Mouse (Mus musculus): Measurements from ENCODE around the gene Exoc6.

The Exoc6 gene

DNA sequence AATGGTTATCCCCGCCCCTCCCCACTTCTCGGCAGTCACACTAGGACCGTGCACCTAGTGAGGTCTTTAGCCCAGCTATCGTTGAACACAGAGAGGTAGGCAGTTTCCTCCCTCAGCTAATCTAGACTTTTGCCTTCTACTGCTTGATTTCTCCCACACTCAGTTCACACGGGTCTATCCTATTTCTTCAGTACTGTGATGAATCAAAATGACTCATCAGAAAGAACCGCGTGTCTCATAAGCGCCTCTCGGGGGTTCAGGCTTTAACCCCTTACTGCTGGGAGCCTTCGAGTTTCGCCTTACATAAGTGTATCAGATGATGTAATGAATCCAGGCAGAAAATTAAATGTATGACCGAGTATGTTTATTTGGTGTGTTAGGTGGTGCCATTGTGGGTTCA is 123.2 kb downstream of the Exoc6 start:
- no peak for ATAC-seq (ENCODE audit: insufficient number of reproducible peaks, low FRiP score, low TSS enrichment)

DNA sequence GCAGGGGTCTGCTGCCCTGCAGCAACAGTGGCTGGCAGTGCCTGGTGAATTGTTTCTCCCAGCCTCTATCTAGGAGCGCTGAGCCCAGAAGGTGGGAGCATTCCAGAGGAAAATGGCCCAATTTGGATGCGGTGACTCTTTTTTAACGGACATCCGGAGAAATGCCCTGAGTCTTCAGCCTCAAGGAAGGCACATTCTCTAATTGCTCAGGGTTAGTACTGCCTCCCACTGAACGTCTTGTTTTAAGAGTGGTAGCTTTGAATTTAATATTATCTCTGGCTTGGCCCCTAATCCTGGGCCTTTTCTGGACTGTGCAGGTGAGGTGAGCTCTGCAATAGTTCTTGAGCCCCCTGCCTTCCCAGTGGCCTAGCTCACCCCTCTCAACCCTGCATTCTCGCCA is 135.1 kb downstream of the Exoc6 start, which contains the start of gene Cyp26c1:
Gene Cyp26c1 (plus strand): TSS at position 301 of the 400 bp plus-strand sequence.
- no peak for ATAC-seq (ENCODE audit: insufficient number of reproducible peaks, low FRiP score, low TSS enrichment)

DNA sequence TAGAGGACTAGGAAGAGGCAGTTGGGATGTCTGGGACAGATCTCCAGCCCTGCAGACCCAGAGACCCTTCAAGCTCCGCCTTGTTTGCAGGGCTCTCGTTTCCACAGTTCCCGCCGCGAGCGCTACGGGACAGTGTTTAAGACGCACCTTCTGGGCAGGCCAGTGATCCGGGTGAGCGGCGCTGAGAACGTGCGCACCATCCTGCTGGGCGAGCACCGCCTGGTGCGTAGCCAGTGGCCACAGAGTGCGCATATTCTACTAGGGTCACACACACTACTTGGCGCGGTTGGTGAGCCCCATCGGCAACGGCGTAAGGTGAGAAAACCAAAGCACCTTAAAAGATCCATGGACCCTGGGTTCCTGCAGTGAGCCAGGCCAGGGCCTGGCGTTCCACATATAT is 136.1 kb downstream of the Exoc6 start:
- ATAC-seq (ENCODE audit: insufficient number of reproducible peaks, low FRiP score, low TSS enrichment) = no peak

DNA sequence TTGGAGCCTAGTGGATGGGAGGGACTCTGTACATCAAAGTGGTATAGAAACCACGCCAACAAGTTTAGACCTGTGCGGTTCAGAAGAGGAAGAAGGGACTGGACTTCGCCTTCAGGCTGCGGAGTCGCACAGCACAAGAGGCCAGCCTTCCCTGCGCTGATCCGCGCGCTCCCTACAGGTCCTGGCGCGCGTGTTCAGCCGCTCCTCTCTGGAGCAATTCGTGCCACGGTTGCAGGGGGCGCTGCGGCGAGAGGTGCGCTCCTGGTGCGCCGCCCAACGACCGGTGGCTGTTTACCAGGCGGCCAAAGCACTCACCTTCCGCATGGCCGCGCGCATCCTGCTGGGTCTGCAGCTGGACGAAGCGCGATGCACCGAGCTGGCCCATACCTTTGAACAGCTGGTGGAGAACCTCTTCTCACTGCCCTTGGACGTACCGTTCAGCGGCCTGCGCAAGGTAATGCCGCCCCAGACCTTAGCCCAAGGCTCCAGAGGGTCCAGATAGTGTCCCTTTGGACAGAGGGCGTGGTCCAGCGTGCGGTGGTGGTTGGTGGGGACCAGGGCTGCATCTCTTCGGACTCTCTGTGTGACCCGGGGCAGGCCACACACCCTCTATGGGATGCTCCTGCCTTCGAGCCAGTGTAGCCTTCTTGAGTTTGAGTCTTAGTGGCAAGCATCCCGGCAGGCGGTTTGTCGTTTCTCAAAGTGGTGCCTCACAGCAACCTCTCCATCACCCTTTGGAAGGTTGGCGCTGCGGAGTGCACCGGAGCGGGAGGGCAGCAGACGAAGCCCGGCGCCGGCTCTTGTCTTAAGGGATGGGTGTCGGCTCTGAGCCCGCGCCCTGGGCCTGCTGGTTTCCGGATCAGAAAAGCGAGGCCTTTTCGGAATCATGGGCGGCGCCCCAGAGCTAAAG is 137.0 kb downstream of the Exoc6 start:
- ATAC-seq (ENCODE audit: insufficient number of reproducible peaks, low FRiP score, low TSS enrichment) = no peak

DNA sequence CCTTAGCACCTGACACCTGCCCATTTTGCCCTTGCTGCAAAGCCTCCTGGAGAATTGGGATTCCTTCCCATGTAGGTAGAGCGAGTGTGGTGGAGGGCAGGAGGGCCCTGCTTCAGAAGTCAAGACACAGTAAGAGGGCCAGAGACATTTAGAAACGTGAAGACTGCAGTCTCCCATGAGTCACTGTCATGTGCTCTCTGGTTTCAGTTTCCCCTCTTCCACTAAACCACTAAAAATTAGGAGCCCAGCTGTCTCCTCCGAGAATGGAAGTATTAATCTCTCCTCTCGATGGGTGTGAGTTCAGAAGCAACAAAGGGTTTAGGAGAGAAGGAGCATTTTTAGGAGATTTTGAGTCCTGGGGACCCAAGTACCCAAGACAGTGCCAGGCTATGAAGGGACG is 139.3 kb downstream of the Exoc6 start:
- ATAC-seq (ENCODE audit: insufficient number of reproducible peaks, low FRiP score, low TSS enrichment) = no peak

DNA sequence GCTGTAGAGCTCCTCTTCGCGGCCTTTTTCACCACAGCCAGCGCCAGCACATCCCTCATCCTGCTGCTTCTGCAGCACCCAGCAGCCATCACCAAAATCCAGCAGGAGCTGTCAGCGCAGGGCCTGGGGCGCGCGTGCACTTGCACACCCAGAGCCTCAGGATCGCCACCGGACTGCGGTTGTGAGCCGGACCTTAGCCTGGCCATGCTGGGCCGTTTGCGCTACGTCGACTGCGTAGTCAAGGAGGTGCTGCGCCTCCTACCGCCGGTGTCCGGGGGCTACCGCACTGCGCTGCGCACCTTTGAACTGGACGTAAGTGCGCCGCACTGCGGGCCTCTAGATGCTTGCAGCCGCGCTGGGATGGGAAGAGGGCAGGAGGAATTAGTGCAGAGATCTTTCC is 140.5 kb downstream of the Exoc6 start:
- ATAC-seq (ENCODE audit: insufficient number of reproducible peaks, low FRiP score, low TSS enrichment) = no peak

DNA sequence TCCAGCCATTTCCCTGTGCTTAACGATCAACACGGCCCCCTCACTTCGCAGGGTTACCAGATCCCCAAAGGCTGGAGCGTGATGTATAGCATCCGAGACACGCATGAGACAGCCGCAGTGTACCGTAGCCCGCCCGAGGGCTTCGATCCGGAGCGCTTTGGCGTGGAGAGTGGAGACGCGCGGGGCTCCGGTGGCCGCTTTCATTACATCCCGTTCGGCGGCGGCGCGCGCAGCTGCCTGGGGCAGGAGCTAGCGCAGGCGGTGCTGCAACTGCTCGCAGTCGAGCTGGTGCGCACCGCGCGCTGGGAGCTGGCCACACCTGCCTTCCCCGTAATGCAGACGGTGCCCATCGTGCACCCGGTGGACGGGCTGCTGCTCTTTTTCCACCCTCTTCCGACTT is 142.7 kb downstream of the Exoc6 start:
- ATAC-seq (ENCODE audit: insufficient number of reproducible peaks, low FRiP score, low TSS enrichment) = no peak

DNA sequence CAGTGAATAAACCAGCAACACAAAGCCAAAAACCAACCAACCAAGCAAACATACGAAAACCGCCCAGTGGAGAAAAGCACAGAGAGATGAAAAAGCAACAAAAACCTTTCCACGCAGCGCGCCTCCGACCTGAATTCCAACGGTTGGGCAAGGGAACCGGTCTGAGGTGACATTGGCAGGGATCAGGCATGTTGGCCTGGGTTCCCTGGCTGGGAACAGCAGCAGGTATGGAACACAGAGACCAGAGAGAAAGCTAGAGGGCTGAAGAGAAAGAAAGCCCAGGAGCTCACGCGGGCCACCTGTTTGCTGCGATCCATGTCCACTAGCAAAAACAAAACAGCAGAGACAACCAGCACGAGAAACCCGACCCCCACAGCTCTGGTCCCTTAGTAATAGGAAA is 144.9 kb downstream of the Exoc6 start:
- ATAC-seq (ENCODE audit: insufficient number of reproducible peaks, low FRiP score, low TSS enrichment) = no peak

DNA sequence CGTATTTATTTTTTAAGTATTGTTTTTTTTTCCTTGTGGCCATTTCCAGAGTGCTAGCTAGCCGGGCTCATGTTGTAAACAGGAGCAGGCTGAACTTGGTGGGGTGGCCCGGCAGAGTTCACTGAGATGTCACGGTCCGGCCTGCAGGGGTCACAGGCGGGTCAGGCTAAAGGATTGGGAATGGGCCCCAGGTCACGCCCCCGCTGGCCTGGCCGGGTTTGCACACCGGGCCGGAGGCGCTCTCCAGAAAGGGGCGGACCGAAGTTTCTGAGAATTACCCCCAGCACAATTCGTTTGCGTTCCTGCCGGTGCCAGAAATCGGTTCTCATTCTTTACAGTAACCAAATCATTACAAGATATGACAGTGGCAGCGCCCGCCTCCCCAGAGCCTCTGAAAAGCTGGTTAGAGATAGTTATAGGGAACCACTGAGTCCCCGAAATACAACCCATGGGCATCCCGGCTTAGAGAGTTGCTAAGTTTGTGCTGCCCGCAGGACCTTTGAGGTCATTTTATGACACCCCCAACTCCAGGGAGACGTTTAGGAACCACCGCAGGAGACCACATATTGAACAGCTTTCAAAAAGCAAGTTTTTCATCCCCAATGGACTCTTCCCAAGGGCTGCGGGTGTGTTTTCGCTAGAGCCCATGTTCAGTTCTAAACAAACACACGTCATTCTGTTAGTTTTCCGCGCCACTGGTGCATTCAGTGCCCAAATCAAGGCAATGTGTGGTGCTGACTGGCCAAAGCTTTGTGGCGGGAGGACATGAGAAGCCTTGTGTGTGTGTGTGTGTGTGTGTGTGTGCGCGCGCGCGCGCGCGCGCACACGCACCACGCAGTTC is 145.8 kb downstream of the Exoc6 start:
- ATAC-seq (ENCODE audit: insufficient number of reproducible peaks, low FRiP score, low TSS enrichment) = no peak

DNA sequence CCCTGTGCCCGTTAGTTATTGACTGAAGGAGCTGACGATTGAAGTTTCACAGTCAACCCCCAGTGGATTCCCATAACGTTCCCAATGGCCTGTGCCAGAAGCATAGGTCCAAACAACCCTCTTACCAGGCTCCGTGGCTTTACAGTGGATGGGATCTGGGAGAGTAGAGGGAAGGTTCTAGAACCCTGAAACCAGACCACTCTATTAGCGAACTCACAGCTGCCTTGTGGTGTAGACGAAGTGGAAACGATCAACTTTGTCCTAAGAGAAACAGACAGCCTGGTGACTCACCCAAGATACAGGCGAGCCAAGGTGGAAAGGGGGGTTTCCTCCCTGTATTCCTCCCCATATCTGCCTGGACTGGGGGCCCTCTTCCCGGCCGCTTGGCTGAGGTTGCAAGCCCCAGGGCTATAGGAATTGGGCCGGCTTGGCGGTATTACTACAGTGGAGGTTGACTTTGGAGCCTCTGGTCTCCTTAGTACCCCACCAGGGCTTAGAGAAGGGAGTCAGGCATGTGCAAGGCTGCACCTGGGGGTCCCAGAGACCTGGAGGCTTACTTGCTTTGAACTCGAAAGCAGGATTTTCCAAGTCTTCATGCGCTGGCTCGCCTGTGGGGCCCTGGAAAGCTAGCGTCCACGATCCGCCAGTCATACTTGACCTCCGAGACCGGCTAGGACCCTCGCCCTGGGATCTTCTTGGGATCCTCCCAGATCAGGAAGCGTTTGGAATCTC is 146.6 kb downstream of the Exoc6 start:
- ATAC-seq (ENCODE audit: insufficient number of reproducible peaks, low FRiP score, low TSS enrichment) = no peak

DNA sequence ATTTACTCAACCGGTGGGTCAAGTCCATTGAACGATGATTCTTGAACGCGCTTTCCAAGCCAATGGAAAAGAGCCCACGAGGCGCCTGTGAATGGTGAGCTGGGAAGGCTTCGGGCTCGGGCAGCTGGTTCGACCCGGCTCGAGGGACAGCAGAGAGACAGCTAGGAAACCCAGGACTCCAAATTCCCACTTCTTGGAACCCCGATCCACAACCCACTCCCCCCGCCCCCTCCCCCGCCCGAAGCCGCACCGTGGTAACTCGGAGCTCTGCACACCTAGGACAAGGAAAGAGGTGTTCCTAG is 147.1 kb downstream of the Exoc6 start:
- ATAC-seq (ENCODE audit: insufficient number of reproducible peaks, low FRiP score, low TSS enrichment) = no peak

DNA sequence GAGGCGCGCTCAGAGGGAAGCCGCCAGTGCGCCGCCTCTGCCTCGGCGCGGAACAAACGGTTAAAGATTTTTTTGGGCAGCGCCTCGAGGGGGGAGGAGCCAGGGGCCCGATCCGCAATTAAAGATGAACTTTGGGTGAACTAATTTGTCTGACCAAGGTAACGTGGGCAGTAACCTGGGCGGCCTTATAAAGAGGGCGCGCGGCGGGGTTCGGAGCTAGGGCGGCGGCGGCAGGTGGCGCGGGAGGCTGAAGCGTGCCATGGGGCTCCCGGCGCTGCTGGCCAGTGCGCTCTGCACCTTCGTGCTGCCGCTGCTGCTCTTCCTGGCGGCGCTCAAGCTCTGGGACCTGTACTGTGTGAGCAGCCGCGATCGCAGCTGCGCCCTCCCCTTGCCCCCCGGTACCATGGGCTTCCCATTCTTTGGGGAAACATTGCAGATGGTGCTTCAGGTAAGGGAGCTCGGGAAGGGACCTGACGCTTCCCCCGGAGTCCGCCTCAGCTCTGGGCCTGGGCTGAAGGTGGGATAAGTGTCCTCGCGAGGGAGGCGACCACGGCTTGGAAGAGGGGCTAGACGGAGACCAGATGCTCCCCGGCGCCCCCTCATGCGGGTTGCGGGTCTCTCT is 147.5 kb downstream of the Exoc6 start, which contains the start of gene Cyp26a1:
Gene Cyp26a1 (plus strand): TSS at position 148 of the 622 bp plus-strand sequence.
- ATAC-seq (ENCODE audit: insufficient number of reproducible peaks, low FRiP score, low TSS enrichment) = no peak

DNA sequence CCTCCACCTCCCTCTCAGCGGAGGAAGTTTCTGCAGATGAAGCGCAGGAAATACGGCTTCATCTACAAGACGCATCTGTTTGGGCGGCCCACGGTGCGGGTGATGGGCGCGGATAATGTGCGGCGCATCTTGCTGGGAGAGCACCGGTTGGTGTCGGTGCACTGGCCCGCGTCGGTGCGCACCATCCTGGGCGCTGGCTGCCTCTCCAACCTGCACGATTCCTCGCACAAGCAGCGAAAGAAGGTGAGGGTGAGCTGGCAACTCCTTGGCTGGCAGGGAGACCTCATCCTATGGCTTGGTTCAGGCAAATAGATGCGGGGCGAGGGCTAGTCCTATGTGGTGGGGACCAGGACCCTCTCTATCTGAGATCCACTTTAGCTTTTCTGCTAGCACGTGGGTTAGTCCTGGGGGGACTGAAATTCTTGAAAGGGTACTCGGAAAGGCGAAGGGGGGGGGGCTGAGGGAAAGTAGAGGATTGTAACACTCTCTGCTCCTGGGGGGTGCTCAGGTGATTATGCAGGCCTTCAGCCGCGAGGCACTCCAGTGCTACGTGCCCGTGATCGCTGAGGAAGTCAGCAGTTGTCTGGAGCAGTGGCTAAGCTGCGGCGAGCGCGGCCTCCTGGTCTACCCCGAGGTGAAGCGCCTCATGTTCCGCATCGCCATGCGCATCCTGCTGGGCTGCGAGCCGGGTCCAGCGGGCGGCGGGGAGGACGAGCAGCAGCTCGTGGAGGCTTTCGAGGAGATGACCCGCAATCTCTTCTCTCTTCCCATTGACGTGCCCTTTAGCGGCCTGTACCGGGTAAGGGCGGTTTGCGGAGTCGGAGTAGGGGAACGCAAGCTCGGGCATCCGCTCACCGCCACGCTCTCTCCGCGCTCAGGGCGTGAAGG is 148.3 kb downstream of the Exoc6 start:
- ATAC-seq (ENCODE audit: insufficient number of reproducible peaks, low FRiP score, low TSS enrichment) = no peak

DNA sequence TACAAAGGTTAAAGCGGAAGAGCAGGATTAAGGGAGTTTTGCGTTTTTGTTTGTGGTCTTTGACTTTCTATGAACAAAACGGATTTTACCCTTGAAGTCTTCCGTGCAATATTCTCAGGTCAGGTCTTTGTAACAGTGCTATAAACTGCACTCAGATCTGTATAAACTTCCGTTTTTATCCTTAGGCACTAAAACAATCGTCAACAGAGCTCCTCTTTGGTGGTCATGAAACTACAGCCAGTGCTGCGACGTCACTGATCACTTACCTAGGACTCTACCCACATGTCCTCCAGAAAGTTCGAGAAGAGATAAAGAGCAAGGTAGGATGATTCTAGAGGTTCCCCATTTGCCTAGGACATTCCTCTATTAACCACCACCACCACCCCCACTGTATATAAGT is 149.5 kb downstream of the Exoc6 start:
- no peak for ATAC-seq (ENCODE audit: insufficient number of reproducible peaks, low FRiP score, low TSS enrichment)

DNA sequence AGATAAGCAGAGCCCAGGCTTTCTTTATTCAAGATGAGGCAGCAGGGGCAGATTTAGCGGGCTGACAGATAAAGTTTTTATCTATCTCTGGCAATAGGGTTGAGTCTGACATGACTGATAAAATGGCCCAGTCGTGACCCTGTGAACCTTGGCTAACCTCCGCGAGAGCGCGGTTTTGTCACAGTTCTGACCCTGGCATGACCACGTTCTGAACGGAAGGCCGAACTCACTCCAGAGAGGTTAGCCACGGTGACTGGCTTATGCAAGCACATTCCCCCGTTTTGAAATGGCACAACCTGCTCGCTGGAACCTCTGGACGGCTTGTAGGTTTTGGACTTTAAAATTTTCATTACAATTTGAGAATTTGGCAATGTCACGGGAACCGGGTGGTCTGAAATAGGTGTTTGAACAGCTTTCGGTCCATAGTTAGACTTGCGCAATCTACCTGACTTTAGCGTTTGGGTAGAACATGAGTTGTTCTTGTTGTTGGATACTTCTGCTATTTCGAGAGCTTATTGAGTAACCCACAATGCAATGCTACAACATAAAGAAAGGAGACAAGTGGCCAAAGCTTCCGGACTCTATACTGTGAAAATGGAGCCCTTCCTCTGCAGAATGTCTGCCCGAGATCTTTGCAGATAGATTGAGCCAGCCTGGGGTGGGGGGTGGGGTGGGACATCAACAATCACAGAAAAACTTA is 152.3 kb downstream of the Exoc6 start:
- ATAC-seq (ENCODE audit: insufficient number of reproducible peaks, low FRiP score, low TSS enrichment) = no peak

DNA sequence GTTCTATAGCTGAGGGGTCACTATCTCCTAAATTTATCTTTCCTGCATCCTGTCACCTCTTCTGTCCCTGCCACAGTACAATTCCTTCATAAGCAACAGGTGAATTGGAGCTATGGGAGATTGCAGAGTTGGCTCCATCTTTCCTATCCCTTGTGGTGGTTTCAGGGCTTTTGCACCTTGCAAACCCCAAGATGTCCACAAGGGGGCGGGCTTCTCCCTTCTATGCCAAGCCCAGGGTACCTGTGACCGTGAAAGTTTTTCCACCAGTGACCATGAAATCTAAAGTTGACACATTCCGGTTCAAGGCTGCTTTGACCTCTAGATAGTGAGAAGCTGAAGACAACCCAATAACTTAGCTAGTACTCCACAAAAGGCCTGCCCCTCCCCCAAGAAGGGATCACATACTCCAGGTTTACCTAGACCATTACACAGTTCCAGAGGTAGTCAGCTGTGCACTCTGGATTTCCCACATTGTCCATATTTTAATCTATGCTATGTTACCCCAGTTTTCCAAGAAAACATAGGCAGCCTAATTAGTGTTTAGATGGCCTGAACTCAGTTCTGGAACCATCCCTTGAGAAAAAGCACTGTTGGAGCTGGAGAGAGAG is 153.8 kb downstream of the Exoc6 start:
- ATAC-seq (ENCODE audit: insufficient number of reproducible peaks, low FRiP score, low TSS enrichment) = no peak; the same call in 1 of the 2 replicates

DNA sequence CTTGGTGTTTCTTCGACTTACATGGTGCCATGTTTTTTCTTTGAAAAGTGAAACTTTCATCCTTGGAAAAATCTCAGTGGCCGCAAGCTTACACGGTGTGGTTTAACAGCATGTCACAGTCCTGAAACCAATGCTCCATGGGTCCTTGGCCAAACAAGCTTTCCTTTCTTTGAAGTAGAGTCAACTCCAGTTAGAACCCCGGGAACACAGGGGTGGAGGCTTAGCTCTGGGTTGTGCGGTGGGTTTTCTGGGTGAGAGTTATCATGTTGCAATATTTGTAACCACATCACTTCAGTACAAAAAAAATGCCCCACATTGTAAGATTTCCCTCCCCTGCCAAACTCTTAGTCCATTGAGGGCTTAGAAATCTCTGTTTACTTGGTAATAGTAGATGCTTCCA is 155.5 kb downstream of the Exoc6 start:
- no peak for ATAC-seq (ENCODE audit: insufficient number of reproducible peaks, low FRiP score, low TSS enrichment)

DNA sequence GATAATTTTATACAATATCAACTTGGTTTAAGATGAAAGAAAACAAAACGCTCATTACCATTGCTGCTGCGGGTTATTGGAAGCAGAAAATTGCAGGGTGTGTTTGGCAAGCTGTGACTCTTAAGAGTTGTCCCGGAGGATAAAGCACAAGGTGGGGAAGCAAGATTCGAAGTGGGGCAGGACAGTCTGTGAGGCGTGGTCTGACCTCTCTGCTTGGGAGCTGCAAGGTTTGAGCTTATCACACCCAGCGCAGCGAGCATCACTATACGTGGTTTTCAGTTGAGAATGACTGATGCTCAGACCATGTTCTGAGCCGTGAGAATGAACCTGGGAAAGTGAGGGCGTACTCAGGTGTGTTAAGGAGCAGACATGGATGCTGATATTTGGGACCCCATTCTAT is 164.5 kb downstream of the Exoc6 start:
- ATAC-seq (ENCODE audit: insufficient number of reproducible peaks, low FRiP score, low TSS enrichment) = no peak

Data from cerebellum, adult (tissue).